Mouse (Mus musculus) intestine, embryonic 14.5 days (tissue): ENCODE measurements at regions not wholly inside any gene's neighbourhood (a gene's known extent, or its start where the extent isn't known, plus 50 kb on each side); places are given as distances from the start of the nearest gene placed in this dataset.

Experiments
- ATAC-seq: fragments of 200-750 bp; cut with Nextera tagmentation; replicated peaks from 2 replicates; pipeline ENCODE4 v1.8.0; 2017; ENCODE audit warnings: low read depth, moderate number of reproducible peaks, moderate TSS enrichment, moderate library complexity; ENCODE audit not compliant: low FRiP score, low TSS enrichment
- DNase-seq: peaks from one replicate; pipeline ENCODE4 v3.0.0-alpha.2; 2018; ENCODE audit warnings: low spot score
- H3K27ac ChIP-seq: fragments of 300-500 bp; sonication (generic); 2 replicates; pipeline ENCODE4 v1.5.1; 2014; ENCODE audit warnings: low read depth, mild to moderate bottlenecking, control low read depth
- H3K27me3 ChIP-seq: fragments of 300-500 bp; sonication (generic); replicated peaks from 2 replicates; pipeline ENCODE4 v1.6.1; 2014; ENCODE audit warnings: low read length, control low read depth; ENCODE audit not compliant: control insufficient read depth, insufficient read depth
- H3K36me3 ChIP-seq: fragments of 300-500 bp; sonication (generic); 2 replicates; pipeline ENCODE4 v1.6.1; 2014; ENCODE audit warnings: low read length, control low read depth; ENCODE audit not compliant: control insufficient read depth, insufficient read depth
- H3K4me1 ChIP-seq: fragments of 300-500 bp; sonication (generic); replicated peaks from 2 replicates; pipeline ENCODE4 v1.6.1; 2014; ENCODE audit warnings: low read length, control low read depth, mixed read lengths; ENCODE audit not compliant: control insufficient read depth, insufficient read depth
- H3K4me2 ChIP-seq: fragments of 300-500 bp; sonication (generic); 2 replicates; pipeline ENCODE4 v1.6.1; 2014; ENCODE audit warnings: low read length
- H3K4me3 ChIP-seq: fragments of 300-500 bp; sonication (generic); 2 replicates; pipeline ENCODE4 v1.5.1; 2014; ENCODE audit warnings: low read depth, low read length, control low read depth, mixed read lengths
- H3K9ac ChIP-seq: fragments of 300-500 bp; sonication (generic); 2 replicates; pipeline ENCODE4 v1.6.1; 2014; ENCODE audit warnings: mild to moderate bottlenecking, low read length
- H3K9me3 ChIP-seq: fragments of 300-500 bp; sonication (generic); 2 replicates; pipeline ENCODE4 v1.6.1; 2016; ENCODE audit warnings: low read length, control low read depth; ENCODE audit not compliant: control insufficient read depth
- WGBS: fragments of 180-500 bp; shearing (Covaris S2); extraction: QIAGEN DNeasy Blood & Tissue Kit; methylation state at CpG from one replicate; pipeline ENCODE4 v1.1.7; 2014; 5-methylcytosine and 5-hydroxymethylcytosine counted together

GRCm38 (mm10) chr3:50914866-50915365 lies 309.3 kb upstream of the Noct start:
- H3K27me3 ChIP-seq: no peaks in the 10 kb centered on the region
- H3K9me3 ChIP-seq: no peaks in the 10 kb centered on the region
- H3K4me1 ChIP-seq: no peaks in the 10 kb centered on the region
- no peaks in the 10 kb centered on the region for H3K36me3 ChIP-seq
- H3K9ac ChIP-seq: no peak overlapping the region
- WGBS: 77% methylated on average over 14 of the region's 14 CpGs
- no peak overlapping the region for H3K4me3 ChIP-seq
- ATAC-seq (no peak), DNase-seq (no peak)
- H3K4me2 ChIP-seq: no peak overlapping the region
- H3K27ac ChIP-seq: no peak overlapping the region

DNA sequence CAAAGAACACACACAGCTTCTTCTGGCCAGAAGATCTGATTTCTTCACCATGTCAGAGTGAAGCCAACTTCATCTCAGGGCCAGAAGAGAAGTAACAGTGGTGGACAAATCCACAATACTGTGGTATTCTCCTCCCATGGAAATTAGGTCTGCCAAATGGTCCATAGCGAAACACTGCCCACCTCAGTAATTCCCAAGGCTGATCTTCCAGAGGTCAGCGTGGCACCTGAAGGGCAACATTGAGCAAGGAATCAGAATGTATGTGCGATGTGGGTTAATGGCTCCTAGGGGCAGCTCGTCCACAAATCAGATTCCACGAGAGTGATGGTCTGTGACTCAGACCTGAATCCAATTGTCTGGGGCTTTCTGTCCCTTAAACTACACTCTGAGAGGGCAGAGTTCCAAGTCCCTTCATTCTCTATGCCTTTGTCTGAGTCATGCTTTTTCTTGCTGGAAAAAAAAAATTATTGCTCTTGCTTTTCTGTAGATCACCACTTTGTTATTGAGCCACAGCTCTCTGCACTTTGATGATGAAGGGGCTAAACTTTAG lies 307.9 kb upstream of the Noct start:
- H3K4me1 ChIP-seq: no peaks in the 10 kb centered on the region
- H3K27me3 ChIP-seq: no peaks in the 10 kb centered on the region
- H3K9me3 ChIP-seq: no peaks in the 10 kb centered on the region
- no peak overlapping the region for H3K4me3 ChIP-seq
- no peak for ATAC-seq
- no peaks in the 10 kb centered on the region for H3K36me3 ChIP-seq
- 89% methylated on average over 5 of the region's 5 CpGs for WGBS
- no peak overlapping the region for H3K9ac ChIP-seq
- DNase-seq: no peak
- no peak overlapping the region for H3K27ac ChIP-seq
- H3K4me2 ChIP-seq: no peak overlapping the region

GRCm38 (mm10) chr3:50922347-50922746 lies 301.9 kb upstream of the Noct start:
- Histone ChIP-seq H3K9ac (no peak overlapping the region), H3K4me3 (no peak overlapping the region), H3K27ac (no peak overlapping the region), H3K4me2 (no peak overlapping the region), H3K27me3 (no peaks in the 10 kb centered on the region), H3K4me1 (no peaks in the 10 kb centered on the region; the same call in 1 of the 2 replicates), H3K36me3 (no peaks in the 10 kb centered on the region), H3K9me3 (no peaks in the 10 kb centered on the region)
- ATAC-seq (no peak), DNase-seq (no peak)
- WGBS: 97% methylated on average over 10 of the region's 10 CpGs

DNA sequence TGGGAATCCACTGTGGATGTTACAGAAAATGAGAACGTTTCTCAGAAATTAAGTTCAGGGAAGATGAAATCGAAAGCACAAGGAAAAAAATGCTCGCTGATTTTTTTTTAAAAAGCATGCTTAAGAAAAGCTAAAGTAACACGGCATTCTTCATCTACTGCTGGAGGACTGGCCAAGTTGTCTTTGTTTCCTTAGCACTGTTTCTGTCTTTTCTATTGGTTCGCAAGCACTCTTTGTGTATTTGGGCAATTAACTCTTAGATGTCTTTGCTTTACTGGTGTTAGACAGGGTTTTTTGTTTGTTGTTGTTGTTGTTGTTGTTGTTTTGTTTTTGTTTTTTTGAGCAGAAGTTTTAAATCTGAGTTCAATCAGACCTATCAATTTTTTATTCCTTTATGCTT lies 301.4 kb upstream of the Noct start:
- no peak for ATAC-seq
- H3K4me3 ChIP-seq: no peak overlapping the region
- no peak for DNase-seq
- WGBS: 86% methylated on average over 5 of the region's 5 CpGs
- H3K9ac ChIP-seq: no peak overlapping the region
- no peak overlapping the region for H3K27ac ChIP-seq
- H3K9me3 ChIP-seq: no peaks in the 10 kb centered on the region
- no peak overlapping the region for H3K4me2 ChIP-seq
- H3K36me3 ChIP-seq: no peaks in the 10 kb centered on the region
- H3K27me3 ChIP-seq: no peaks in the 10 kb centered on the region
- no peaks in the 10 kb centered on the region; the same call in 1 of the 2 replicates for H3K4me1 ChIP-seq

DNA sequence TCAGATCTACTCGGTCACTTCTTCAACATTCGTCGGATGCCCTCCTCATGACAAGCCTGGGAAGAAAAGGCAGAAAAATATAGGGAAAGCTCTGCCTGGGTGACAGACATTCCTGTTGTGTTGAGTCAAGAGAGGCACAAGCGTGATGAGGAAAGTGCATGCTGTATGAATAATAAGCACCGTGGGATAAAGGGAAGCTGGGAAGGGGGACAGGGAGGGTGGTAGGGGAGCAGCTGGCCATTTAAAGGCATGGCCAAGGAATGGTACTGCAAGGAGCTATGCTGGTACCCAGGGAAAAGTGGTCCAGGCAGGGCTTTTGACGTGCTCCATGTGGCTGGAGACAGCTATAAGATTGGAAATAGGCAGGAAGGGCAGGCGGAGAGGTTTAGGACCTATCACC lies 300.9 kb upstream of the Noct start:
- no peak overlapping the region for H3K4me3 ChIP-seq
- H3K36me3 ChIP-seq: no peaks in the 10 kb centered on the region
- H3K4me2 ChIP-seq: no peak overlapping the region
- no peak for DNase-seq
- H3K9ac ChIP-seq: no peak overlapping the region
- no peaks in the 10 kb centered on the region; the same call in 1 of the 2 replicates for H3K4me1 ChIP-seq
- H3K27ac ChIP-seq: no peak overlapping the region
- WGBS: 93% methylated on average over 7 of the region's 7 CpGs
- ATAC-seq: no peak
- H3K9me3 ChIP-seq: no peaks in the 10 kb centered on the region
- no peaks in the 10 kb centered on the region for H3K27me3 ChIP-seq

- no peaks in the 10 kb centered on the region for H3K27me3 ChIP-seq
- H3K4me3 ChIP-seq: no peak overlapping the region
- ATAC-seq (no peak), DNase-seq (no peak)
- H3K4me1 ChIP-seq: no peaks in the 10 kb centered on the region; the same call in 1 of the 2 replicates
- H3K9ac ChIP-seq: no peak overlapping the region
- no peak overlapping the region for H3K4me2 ChIP-seq
- WGBS: 87% methylated on average over 4 of the region's 4 CpGs
- no peaks in the 10 kb centered on the region for H3K36me3 ChIP-seq
- no peak overlapping the region for H3K27ac ChIP-seq
- H3K9me3 ChIP-seq: no peaks in the 10 kb centered on the region
These were observed 296.9 kb upstream of the Noct start for GRCm38 (mm10) chr3:50927318-50927717.

GRCm38 (mm10) chr3:50929013-50929412 lies 295.2 kb upstream of the Noct start:
- no peaks in the 10 kb centered on the region for H3K36me3 ChIP-seq
- no peaks in the 10 kb centered on the region; the same call in 1 of the 2 replicates for H3K4me1 ChIP-seq
- H3K9me3 ChIP-seq: no peaks in the 10 kb centered on the region
- no peak overlapping the region for H3K4me2 ChIP-seq
- no peak overlapping the region for H3K4me3 ChIP-seq
- WGBS: 80% methylated on average over 1 of the region's 1 CpGs
- DNase-seq: no peak
- H3K27me3 ChIP-seq: no peaks in the 10 kb centered on the region
- H3K9ac ChIP-seq: no peak overlapping the region
- no peak overlapping the region for H3K27ac ChIP-seq
- no peak for ATAC-seq

GRCm38 (mm10) chr3:50932397-50933089 lies 291.7 kb upstream of the Noct start:
- Histone ChIP-seq H3K27ac (no peak overlapping the region), H3K4me1 (no peaks in the 10 kb centered on the region), H3K27me3 (no peaks in the 10 kb centered on the region), H3K9ac (no peak overlapping the region), H3K4me3 (no peak overlapping the region), H3K4me2 (no peak overlapping the region), H3K36me3 (no peaks in the 10 kb centered on the region), H3K9me3 (no peaks in the 10 kb centered on the region)
- WGBS: 64% methylated on average over 10 of the region's 10 CpGs
- no peak for DNase-seq
- no peak for ATAC-seq

DNA sequence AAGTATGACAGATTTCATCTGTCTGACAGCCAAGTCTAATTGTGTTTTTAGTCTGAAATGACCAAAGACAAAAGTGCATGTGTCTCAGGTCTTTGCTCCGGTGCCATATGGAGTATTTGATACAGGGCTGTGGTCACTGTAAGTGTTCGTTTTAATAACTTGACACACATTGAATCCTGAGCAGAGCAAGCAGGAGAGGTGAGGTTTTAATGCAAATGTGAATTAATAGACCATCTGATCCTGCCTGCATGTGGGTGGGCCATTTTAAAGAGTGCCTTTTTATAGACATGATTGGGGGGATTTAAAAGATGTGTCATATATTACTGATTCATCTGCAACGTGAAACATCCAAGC lies 291.2 kb upstream of the Noct start:
- Histone ChIP-seq H3K36me3 (no peaks in the 10 kb centered on the region), H3K9me3 (no peaks in the 10 kb centered on the region), H3K27ac (no peak overlapping the region), H3K9ac (no peak overlapping the region), H3K4me3 (no peak overlapping the region), H3K4me2 (no peak overlapping the region), H3K27me3 (no peaks in the 10 kb centered on the region), H3K4me1 (no peaks in the 10 kb centered on the region)
- no peak for DNase-seq
- ATAC-seq: no peak
- WGBS: 68% methylated on average over 3 of the region's 3 CpGs
